Mouse (Mus musculus): ENCODE data around the gene Olfr403. TPM values are rescaled to one million over a fixed set of nuclear protein-coding genes. Genes with fewer than 3 reads are reported as not detected.
"Not testable (repeated sequence)": the region's sequence is repeated elsewhere in the genome, so short reads cannot be mapped to it uniquely, and the experiment has no call there.

Olfr403 gene
- not detected in 2 replicates for polyA plus RNA-seq (2015; fragmentation: Nextera tagmentation; extraction: Ambion mirVana)

GRCm38 (mm10) chr11:74185949-74186348, at the start of gene Olfr403:
TSS of gene Olfr403 (plus strand) at chr11:74186249.
- Histone ChIP-seq H3K4me3 (replicated peaks) (no peak within 1 kb of the TSS), H3K4me2 (no peak within 1 kb of the TSS), H3K9ac (no peak within 1 kb of the TSS), H3K27me3 (no peaks in the 10 kb centered on the region), H3K4me1 (no peaks in the 10 kb centered on the region), H3K27ac (no peak within 1 kb of the TSS), H3K36me3 (no peaks in the 10 kb centered on the region), H3K9me3 (replicated peaks) (no peaks in the 10 kb centered on the region)
- ATAC-seq (replicated peaks; ENCODE audit: low FRiP score) = no peak

GRCm38 (mm10) chr11:74140001-74140400, 46.0 kb upstream of the Olfr403 start:
- ATAC-seq (replicated peaks; ENCODE audit: low FRiP score); H3K27ac ChIP-seq; H3K4me3 ChIP-seq (replicated peaks); H3K4me1 ChIP-seq; H3K36me3 ChIP-seq; H3K9ac ChIP-seq; H3K27me3 ChIP-seq; H3K4me2 ChIP-seq: not testable (repeated sequence)
- peaks cover 14% of the 10 kb centered on the region for H3K9me3 ChIP-seq (replicated peaks)
- WGBS = 35% methylated on average over 1 of the region's 1 CpGs

GRCm38 (mm10) chr11:74145866-74146265, 40.2 kb upstream of the Olfr403 start:
- H3K4me3 ChIP-seq (replicated peaks) = no peak overlapping the region
- peaks cover 17% of the 10 kb centered on the region for H3K9me3 ChIP-seq (replicated peaks)
- H3K27me3 ChIP-seq = no peaks in the 10 kb centered on the region
- no peak overlapping the region for H3K27ac ChIP-seq
- no peak for ATAC-seq (replicated peaks; ENCODE audit: low FRiP score)
- no peak overlapping the region for H3K4me2 ChIP-seq
- H3K36me3 ChIP-seq = no peaks in the 10 kb centered on the region
- no peaks in the 10 kb centered on the region for H3K4me1 ChIP-seq
- H3K9ac ChIP-seq = no peak overlapping the region

- no peak for ATAC-seq (replicated peaks; ENCODE audit: low FRiP score)
- Histone ChIP-seq H3K4me2 (no peak within 1 kb of the TSS), H3K4me3 (replicated peaks) (no peak within 1 kb of the TSS), H3K36me3 (no peaks in the 10 kb centered on the region), H3K27ac (no peak within 1 kb of the TSS), H3K4me1 (no peaks in the 10 kb centered on the region), H3K9ac (no peak within 1 kb of the TSS), H3K27me3 (no peaks in the 10 kb centered on the region), H3K9me3 (replicated peaks) (peaks cover 3% of the 10 kb centered on the region)
- WGBS = 65% methylated on average over 3 of the region's 3 CpGs
Observed at GRCm38 (mm10) chr11:74153229-74153628, 32.8 kb upstream of the Olfr403 start, which contains the start of gene Olfr402. TSS of gene Olfr402 (plus strand) at chr11:74153529.

GRCm38 (mm10) chr11:74168771-74169170, 17.3 kb upstream of the Olfr403 start:
- no peak overlapping the region for H3K4me2 ChIP-seq
- no peak overlapping the region for H3K27ac ChIP-seq
- no peak overlapping the region for H3K9ac ChIP-seq
- H3K9me3 ChIP-seq (replicated peaks) = no peaks in the 10 kb centered on the region; the same call in 1 of the 2 replicates
- no peak for ATAC-seq (replicated peaks; ENCODE audit: low FRiP score)
- H3K36me3 ChIP-seq = no peaks in the 10 kb centered on the region
- no peaks in the 10 kb centered on the region for H3K27me3 ChIP-seq
- no peak overlapping the region for H3K4me3 ChIP-seq (replicated peaks)
- no peaks in the 10 kb centered on the region for H3K4me1 ChIP-seq

GRCm38 (mm10) chr11:74183168-74183567, 2.9 kb upstream of the Olfr403 start:
- ATAC-seq (replicated peaks; ENCODE audit: low FRiP score) = no peak; the same call in 1 of the 2 replicates
- 73% methylated on average over 4 of the region's 4 CpGs for WGBS
- Histone ChIP-seq H3K4me1 (no peaks in the 10 kb centered on the region), H3K4me3 (replicated peaks) (no peak overlapping the region), H3K27me3 (no peaks in the 10 kb centered on the region), H3K4me2 (no peak overlapping the region), H3K9me3 (replicated peaks) (no peaks in the 10 kb centered on the region), H3K36me3 (no peaks in the 10 kb centered on the region), H3K27ac (no peak overlapping the region), H3K9ac (no peak overlapping the region)

- no peaks in the 10 kb centered on the region for H3K4me1 ChIP-seq
- WGBS = 80% methylated on average over 4 of the region's 4 CpGs
- ATAC-seq (replicated peaks; ENCODE audit: low FRiP score) = no peak
- no peaks in the 10 kb centered on the region for H3K9me3 ChIP-seq (replicated peaks)
- no peak overlapping the region for H3K4me3 ChIP-seq (replicated peaks)
- no peaks in the 10 kb centered on the region for H3K27me3 ChIP-seq
- no peaks in the 10 kb centered on the region for H3K36me3 ChIP-seq
- H3K27ac ChIP-seq = no peak overlapping the region
- no peak overlapping the region for H3K4me2 ChIP-seq
- no peak overlapping the region for H3K9ac ChIP-seq
Observed at GRCm38 (mm10) chr11:74183745-74184144, 2.3 kb upstream of the Olfr403 start.

GRCm38 (mm10) chr11:74211279-74211678, 25.2 kb downstream of the Olfr403 start, which contains the start of gene Olfr43:
TSS of gene Olfr43 (minus strand) at chr11:74211379.
- Histone ChIP-seq H3K4me1 (no peaks in the 10 kb centered on the region), H3K27ac (no peak within 1 kb of the TSS), H3K27me3 (no peaks in the 10 kb centered on the region), H3K9ac (no peak within 1 kb of the TSS), H3K4me3 (replicated peaks) (no peak within 1 kb of the TSS), H3K36me3 (no peaks in the 10 kb centered on the region), H3K4me2 (no peak within 1 kb of the TSS), H3K9me3 (replicated peaks) (no peaks in the 10 kb centered on the region)
- no peak for ATAC-seq (replicated peaks; ENCODE audit: low FRiP score)
- WGBS = 62% methylated on average over 1 of the region's 1 CpGs

- Histone ChIP-seq H3K9ac (no peak overlapping the region), H3K4me3 (replicated peaks) (no peak overlapping the region), H3K4me2 (no peak overlapping the region), H3K36me3 (no peaks in the 10 kb centered on the region), H3K27ac (no peak overlapping the region), H3K27me3 (no peaks in the 10 kb centered on the region), H3K4me1 (no peaks in the 10 kb centered on the region), H3K9me3 (replicated peaks) (no peaks in the 10 kb centered on the region)
- WGBS = 94% methylated on average over 3 of the region's 3 CpGs
- ATAC-seq (replicated peaks; ENCODE audit: low FRiP score) = no peak
Observed at GRCm38 (mm10) chr11:74241201-74241600, 55.2 kb downstream of the Olfr403 start.

Other genes starting within 250 kb of the Olfr403 start
- gene Olfr23, start 249.6 kb upstream of the Olfr403 start, polyA plus RNA-seq (2015; fragmentation: Nextera tagmentation; extraction: Ambion mirVana) = not detected in 2 replicates
- not detected in 2 replicates for gene Olfr397, start 225.4 kb upstream of the Olfr403 start, polyA plus RNA-seq (2015; fragmentation: Nextera tagmentation; extraction: Ambion mirVana)
- gene Olfr398, start 195.8 kb upstream of the Olfr403 start, polyA plus RNA-seq (2015; fragmentation: Nextera tagmentation; extraction: Ambion mirVana) = not detected in 2 replicates
- gene Olfr139, start 129.7 kb upstream of the Olfr403 start, polyA plus RNA-seq (2015; fragmentation: Nextera tagmentation; extraction: Ambion mirVana) = not detected in 2 replicates
- gene Olfr399, start 129.6 kb upstream of the Olfr403 start, polyA plus RNA-seq (2015; fragmentation: Nextera tagmentation; extraction: Ambion mirVana) = not detected in 2 replicates
- gene Zfp616, start 116.3 kb upstream of the Olfr403 start, polyA plus RNA-seq (2015; fragmentation: Nextera tagmentation; extraction: Ambion mirVana) = 0.05 TPM in 1 of 2 replicates, not detected in the other
- gene Olfr401, start 72.5 kb upstream of the Olfr403 start, polyA plus RNA-seq (2015; fragmentation: Nextera tagmentation; extraction: Ambion mirVana) = not detected in 2 replicates
- gene Olfr402, start 32.7 kb upstream of the Olfr403 start, polyA plus RNA-seq (2015; fragmentation: Nextera tagmentation; extraction: Ambion mirVana) = not detected in 2 replicates
- not detected in 2 replicates for gene Olfr43, start 25.1 kb downstream of the Olfr403 start, polyA plus RNA-seq (2015; fragmentation: Nextera tagmentation; extraction: Ambion mirVana)
- gene Olfr406, start 73.6 kb downstream of the Olfr403 start, polyA plus RNA-seq (2015; fragmentation: Nextera tagmentation; extraction: Ambion mirVana) = not detected in 2 replicates
- not detected in 2 replicates for gene Olfr59, start 97.5 kb downstream of the Olfr403 start, polyA plus RNA-seq (2015; fragmentation: Nextera tagmentation; extraction: Ambion mirVana)
- gene Olfr410, start 151.8 kb downstream of the Olfr403 start, polyA plus RNA-seq (2015; fragmentation: Nextera tagmentation; extraction: Ambion mirVana) = not detected in 2 replicates
- not detected in 2 replicates for gene Olfr411, start 166.4 kb downstream of the Olfr403 start, polyA plus RNA-seq (2015; fragmentation: Nextera tagmentation; extraction: Ambion mirVana)
- gene Olfr412, start 175.8 kb downstream of the Olfr403 start, polyA plus RNA-seq (2015; fragmentation: Nextera tagmentation; extraction: Ambion mirVana) = not detected in 2 replicates